Mouse (Mus musculus): ENCODE data around the gene Matk. TPM values are rescaled to one million over a fixed set of nuclear protein-coding genes. Genes with fewer than 3 reads are reported as not detected.

The Matk gene
- total RNA-seq, 4 experiments from 2014 or later, result 208 to 230 (median 216) TPM

GRCm38 (mm10) chr10:81242021-81242420 is 10.7 kb upstream of the Matk start:
- DNase-seq (ENCODE audit: low spot score in 2 of 2), result no peak

- DNase-seq (ENCODE audit: low spot score in 2 of 2), result no peak
These were observed 8.6 kb upstream of the Matk start for GRCm38 (mm10) chr10:81244146-81244545.

GRCm38 (mm10) chr10:81244595-81244994 is 8.1 kb upstream of the Matk start:
- peak in 1 of 2 experiments; percentile 72 for DNase-seq (ENCODE audit: low spot score in 2 of 2)

- DNase-seq (ENCODE audit: low spot score in 2 of 2), result no peak
These were observed 7.6 kb upstream of the Matk start for GRCm38 (mm10) chr10:81245166-81245565.

- no peak for DNase-seq (ENCODE audit: low spot score in 2 of 2)
These were observed 4.9 kb upstream of the Matk start for GRCm38 (mm10) chr10:81247804-81248203.

- no peak for DNase-seq (ENCODE audit: low spot score in 2 of 2)
These were observed 3.3 kb upstream of the Matk start for GRCm38 (mm10) chr10:81249442-81249841.

GRCm38 (mm10) chr10:81254886-81255285 is 2.2 kb downstream of the Matk start:
- DNase-seq (ENCODE audit: low spot score in 2 of 2), result no peak

GRCm38 (mm10) chr10:81257158-81258039 is 4.7 kb downstream of the Matk start:
- peak in 1 of 2 experiments; percentile 52 for DNase-seq (ENCODE audit: low spot score in 2 of 2)

GRCm38 (mm10) chr10:81259225-81259884 is 6.6 kb downstream of the Matk start:
- DNase-seq (ENCODE audit: low spot score in 2 of 2), result no peak

GRCm38 (mm10) chr10:81261025-81261424 is 8.3 kb downstream of the Matk start:
- no peak for DNase-seq (ENCODE audit: low spot score in 2 of 2)

- DNase-seq (ENCODE audit: low spot score in 2 of 2), result no peak
These were observed 12.8 kb downstream of the Matk start for GRCm38 (mm10) chr10:81265540-81265939.

GRCm38 (mm10) chr10:81266211-81267105 is 13.7 kb downstream of the Matk start, which contains the start of the genes Mrpl54 and Apba3:
Mrpl54 (minus strand) TSS chr10:81266934.
Apba3 (plus strand) TSS chr10:81266960.
- peak; percentile 92 to 97 for DNase-seq (ENCODE audit: low spot score in 2 of 2)

GRCm38 (mm10) chr10:81268056-81268455 is 15.3 kb downstream of the Matk start:
- DNase-seq (ENCODE audit: low spot score in 2 of 2), result peak; percentile 85

- no peak for DNase-seq (ENCODE audit: low spot score in 2 of 2)
These were observed 16.1 kb downstream of the Matk start for GRCm38 (mm10) chr10:81268643-81269412.

GRCm38 (mm10) chr10:81272356-81272755 is 19.6 kb downstream of the Matk start:
- DNase-seq (ENCODE audit: low spot score in 2 of 2), result no peak

- no peak for DNase-seq (ENCODE audit: low spot score in 2 of 2)
These were observed 21.1 kb downstream of the Matk start for GRCm38 (mm10) chr10:81273842-81274241.

- no peak for DNase-seq (ENCODE audit: low spot score in 2 of 2)
These were observed 24.9 kb downstream of the Matk start for GRCm38 (mm10) chr10:81277676-81278075.

GRCm38 (mm10) chr10:81279496-81279895 is 26.8 kb downstream of the Matk start:
- DNase-seq (ENCODE audit: low spot score in 2 of 2), result no peak

- no peak for DNase-seq (ENCODE audit: low spot score in 2 of 2)
These were observed 31.5 kb downstream of the Matk start for GRCm38 (mm10) chr10:81284189-81284588.

- no peak for DNase-seq (ENCODE audit: low spot score in 2 of 2)
These were observed 32.0 kb downstream of the Matk start for GRCm38 (mm10) chr10:81284719-81285118.
